Mouse (Mus musculus): ENCODE measurements around the gene Crnn. TPM values are rescaled to one million over a fixed set of nuclear protein-coding genes. Genes with fewer than 3 reads are reported as not detected.

Gene Crnn
- not detected in 2 replicates for polyA plus RNA-seq (2012; rRNA removed)

DNA sequence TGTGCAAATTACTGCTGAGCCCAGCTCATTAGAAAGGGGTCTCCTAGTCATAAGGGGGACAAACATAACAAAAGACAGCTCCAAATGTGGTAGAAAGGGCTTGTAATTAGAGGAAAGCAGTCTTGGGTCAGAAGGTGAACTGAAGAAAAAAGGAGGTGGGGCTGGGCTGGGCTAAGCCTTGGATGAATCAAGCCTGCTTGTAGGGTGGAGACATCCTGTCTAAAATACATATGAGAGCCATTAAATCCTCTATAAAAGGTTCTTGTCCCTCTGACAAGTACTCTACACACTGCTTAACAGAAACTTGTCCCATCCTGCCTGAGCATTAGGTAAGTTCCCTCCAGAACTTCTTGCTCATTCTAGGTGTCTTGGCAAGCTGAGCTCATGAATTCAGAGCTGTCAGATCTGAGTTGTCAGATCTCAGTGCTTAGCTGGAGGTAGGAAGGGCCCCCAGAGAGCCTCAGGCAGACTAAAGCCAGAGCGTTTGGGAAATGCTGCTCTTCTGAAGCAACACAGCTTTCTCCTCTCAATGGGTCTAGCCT, at the start of gene Crnn:
Gene Crnn (plus strand): TSS at position 278 of the 542 bp plus-strand sequence.
- H3K4me1 ChIP-seq (ENCODE audit: control insufficient read depth, insufficient read depth, low read length), result no peaks in the 10 kb centered on the region
- DNase-seq, result no peak
- H3K27me3 ChIP-seq (replicated peaks; ENCODE audit: control insufficient read depth, insufficient read depth, low read length), result no peaks in the 10 kb centered on the region
- no peak within 1 kb of the TSS for H3K4me3 ChIP-seq (ENCODE audit: insufficient read depth, low read depth, low read length)
- H3K36me3 ChIP-seq (ENCODE audit: control insufficient read depth, insufficient read depth, low read length), result no peaks in the 10 kb centered on the region
- H3K27ac ChIP-seq (ENCODE audit: insufficient read depth, low read depth, low read length), result no peak within 1 kb of the TSS
- 65% methylated on average over 1 of the region's 1 CpGs for WGBS
- TF ChIP-seq POLR2A (IDR thresholded peaks at IDR 0.05; ENCODE audit: low read depth, low read length) (no peak), CTCF (conservative IDR thresholded peaks at IDR 0.05; ENCODE audit: insufficient read depth, insufficient read length, low read depth, low read length) (no peak)

GRCm38 (mm10) chr3:93096447-93096846, 48.1 kb upstream of the Crnn start:
- no peak for TF ChIP-seq POLR2A (IDR thresholded peaks at IDR 0.05; ENCODE audit: low read depth, low read length)
- no peak for TF ChIP-seq CTCF (conservative IDR thresholded peaks at IDR 0.05; ENCODE audit: insufficient read depth, insufficient read length, low read depth, low read length)
- DNase-seq, result no peak
- Histone ChIP-seq H3K27ac (ENCODE audit: insufficient read depth, low read depth, low read length) (no peak overlapping the region), H3K4me3 (ENCODE audit: insufficient read depth, low read depth, low read length) (no peak overlapping the region), H3K36me3 (ENCODE audit: control insufficient read depth, insufficient read depth, low read length) (no peaks in the 10 kb centered on the region), H3K4me1 (ENCODE audit: control insufficient read depth, insufficient read depth, low read length) (no peaks in the 10 kb centered on the region), H3K27me3 (replicated peaks; ENCODE audit: control insufficient read depth, insufficient read depth, low read length) (no peaks in the 10 kb centered on the region)
- WGBS, result 55% methylated on average over 2 of the region's 2 CpGs

- H3K4me1 ChIP-seq (ENCODE audit: control insufficient read depth, insufficient read depth, low read length), result no peaks in the 10 kb centered on the region
- H3K4me3 ChIP-seq (ENCODE audit: insufficient read depth, low read depth, low read length), result no peak overlapping the region
- H3K27me3 ChIP-seq (replicated peaks; ENCODE audit: control insufficient read depth, insufficient read depth, low read length), result no peaks in the 10 kb centered on the region
- TF ChIP-seq CTCF (conservative IDR thresholded peaks at IDR 0.05; ENCODE audit: insufficient read depth, insufficient read length, low read depth, low read length) (peak; percentile 52; the same call in 1 of the 2 replicates), POLR2A (IDR thresholded peaks at IDR 0.05; ENCODE audit: low read depth, low read length) (no peak)
- no peaks in the 10 kb centered on the region for H3K36me3 ChIP-seq (ENCODE audit: control insufficient read depth, insufficient read depth, low read length)
- H3K27ac ChIP-seq (ENCODE audit: insufficient read depth, low read depth, low read length), result no peak overlapping the region
- DNase-seq, result no peak
- WGBS, result 47% methylated on average over 5 of the region's 5 CpGs
Observed at GRCm38 (mm10) chr3:93111668-93112067, 32.9 kb upstream of the Crnn start.

GRCm38 (mm10) chr3:93114481-93114880, 30.1 kb upstream of the Crnn start:
- no peak overlapping the region for H3K27ac ChIP-seq (ENCODE audit: insufficient read depth, low read depth, low read length)
- H3K4me1 ChIP-seq (ENCODE audit: control insufficient read depth, insufficient read depth, low read length), result no peaks in the 10 kb centered on the region
- H3K4me3 ChIP-seq (ENCODE audit: insufficient read depth, low read depth, low read length), result no peak overlapping the region
- H3K36me3 ChIP-seq (ENCODE audit: control insufficient read depth, insufficient read depth, low read length), result no peaks in the 10 kb centered on the region
- peak; percentile 23 for DNase-seq
- no peaks in the 10 kb centered on the region for H3K27me3 ChIP-seq (replicated peaks; ENCODE audit: control insufficient read depth, insufficient read depth, low read length)
- 6% methylated on average over 2 of the region's 2 CpGs for WGBS
- TF ChIP-seq POLR2A (IDR thresholded peaks at IDR 0.05; ENCODE audit: low read depth, low read length), result no peak
- peak; percentile 62 for TF ChIP-seq CTCF (conservative IDR thresholded peaks at IDR 0.05; ENCODE audit: insufficient read depth, insufficient read length, low read depth, low read length)

GRCm38 (mm10) chr3:93119101-93119500, 25.5 kb upstream of the Crnn start:
- no peak overlapping the region for H3K4me3 ChIP-seq (ENCODE audit: insufficient read depth, low read depth, low read length)
- DNase-seq, result peak; percentile 13
- H3K27ac ChIP-seq (ENCODE audit: insufficient read depth, low read depth, low read length), result no peak overlapping the region
- H3K27me3 ChIP-seq (replicated peaks; ENCODE audit: control insufficient read depth, insufficient read depth, low read length), result no peaks in the 10 kb centered on the region
- WGBS, result 52% methylated on average over 4 of the region's 4 CpGs
- no peaks in the 10 kb centered on the region for H3K4me1 ChIP-seq (ENCODE audit: control insufficient read depth, insufficient read depth, low read length)
- TF ChIP-seq CTCF (conservative IDR thresholded peaks at IDR 0.05; ENCODE audit: insufficient read depth, insufficient read length, low read depth, low read length) (peak; percentile 41; the same call in 1 of the 2 replicates), POLR2A (IDR thresholded peaks at IDR 0.05; ENCODE audit: low read depth, low read length) (no peak)
- no peaks in the 10 kb centered on the region for H3K36me3 ChIP-seq (ENCODE audit: control insufficient read depth, insufficient read depth, low read length)

- WGBS, result 17% methylated on average over 4 of the region's 4 CpGs
Observed at GRCm38 (mm10) chr3:93128052-93128451, 16.5 kb upstream of the Crnn start.

DNA sequence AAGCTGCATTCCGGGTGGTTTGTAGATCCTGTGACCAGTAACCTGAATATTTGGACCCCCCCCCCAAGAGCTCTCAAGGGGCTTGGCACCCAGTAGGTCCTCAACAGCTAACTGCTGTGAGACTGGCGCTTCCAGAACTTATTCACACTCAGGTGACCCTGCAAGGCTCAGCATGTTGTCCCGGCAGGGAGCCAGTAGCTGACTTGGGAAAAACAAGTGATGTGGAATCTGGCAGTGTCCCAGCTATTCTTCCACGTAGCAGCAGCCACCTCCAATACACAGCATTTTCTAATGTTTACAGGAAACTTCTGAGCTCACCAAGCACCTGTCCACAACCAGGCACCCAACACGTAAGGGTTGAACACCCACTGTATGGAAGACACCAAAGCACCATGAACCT, 15.5 kb upstream of the Crnn start:
- Histone ChIP-seq H3K4me1 (ENCODE audit: control insufficient read depth, insufficient read depth, low read length) (no peaks in the 10 kb centered on the region; the same call in 1 of the 2 replicates), H3K36me3 (ENCODE audit: control insufficient read depth, insufficient read depth, low read length) (no peaks in the 10 kb centered on the region), H3K4me3 (ENCODE audit: insufficient read depth, low read depth, low read length) (no peak overlapping the region), H3K27ac (ENCODE audit: insufficient read depth, low read depth, low read length) (no peak overlapping the region), H3K27me3 (replicated peaks; ENCODE audit: control insufficient read depth, insufficient read depth, low read length) (no peaks in the 10 kb centered on the region)
- no peak for TF ChIP-seq POLR2A (IDR thresholded peaks at IDR 0.05; ENCODE audit: low read depth, low read length)
- no peak for TF ChIP-seq CTCF (conservative IDR thresholded peaks at IDR 0.05; ENCODE audit: insufficient read depth, insufficient read length, low read depth, low read length)
- peak; percentile 81 for DNase-seq
- WGBS, result 44% methylated on average over 5 of the region's 5 CpGs

More at GRCm38 (mm10) chr3:93128052-93128451, 16.5 kb upstream of the Crnn start:
- Histone ChIP-seq H3K4me1 (ENCODE audit: control insufficient read depth, insufficient read depth, low read length) (no peaks in the 10 kb centered on the region; the same call in 1 of the 2 replicates), H3K36me3 (ENCODE audit: control insufficient read depth, insufficient read depth, low read length) (no peaks in the 10 kb centered on the region), H3K27ac (ENCODE audit: insufficient read depth, low read depth, low read length) (no peak overlapping the region), H3K4me3 (ENCODE audit: insufficient read depth, low read depth, low read length) (no peak overlapping the region), H3K27me3 (replicated peaks; ENCODE audit: control insufficient read depth, insufficient read depth, low read length) (no peaks in the 10 kb centered on the region)
- TF ChIP-seq POLR2A (IDR thresholded peaks at IDR 0.05; ENCODE audit: low read depth, low read length) (no peak), CTCF (conservative IDR thresholded peaks at IDR 0.05; ENCODE audit: insufficient read depth, insufficient read length, low read depth, low read length) (no peak)
- DNase-seq, result no peak

Measured in kidney, adult 2 months (tissue).